Mouse (Mus musculus) heart, adult 2 months (tissue): ENCODE measurements around the gene Tmem101.

Source experiments
- EP300 ChIP-seq: fragments of 200-500 bp; IDR thresholded peaks from 2 replicates; pipeline ENCODE4 v1.6.1; 2011; ENCODE audit warnings: low read depth, low read length, control low read depth; ENCODE audit not compliant: insufficient read depth
- POLR2A ChIP-seq: fragments of 200-500 bp; IDR thresholded peaks from 2 replicates; pipeline ENCODE4 v1.6.1; 2011; ENCODE audit warnings: mild to moderate bottlenecking, low read depth, low read length, control low read depth; ENCODE audit not compliant: insufficient read depth

DNA sequence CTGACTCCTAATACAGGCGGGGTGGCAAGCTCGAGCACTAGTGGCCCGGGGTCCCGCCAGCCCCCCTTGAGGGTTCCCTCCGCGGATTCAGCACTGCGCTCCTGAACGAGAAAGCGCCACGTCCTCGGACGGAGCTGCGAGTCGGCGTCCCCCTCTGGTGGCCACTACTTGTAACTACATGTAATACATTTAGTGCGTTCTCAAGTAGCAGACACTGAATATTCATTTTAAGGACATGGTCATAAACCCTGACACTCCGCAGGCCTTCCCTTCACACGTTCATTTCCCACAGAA lies 17.8 kb downstream of the Tmem101 start:
- TF ChIP-seq EP300 (peak; percentile 59; the same call in 1 of the 2 replicates), POLR2A (no peak)
